Mouse (Mus musculus) liver, adult 2 months (tissue): ENCODE results near the gene Spata45.

Experiments
- CTCF ChIP-seq: fragments of 200-500 bp; IDR thresholded peaks from 2 replicates; pipeline ENCODE4 v1.5.1; 2011; ENCODE audit warnings: low read depth, low read length, control low read depth
- POLR2A ChIP-seq: fragments of 200-500 bp; IDR thresholded peaks from 2 replicates; pipeline ENCODE4 v1.6.1; 2011; ENCODE audit warnings: low read length, control low read depth; ENCODE audit not compliant: insufficient read depth; ENCODE audit errors: extremely low read depth

DNA sequence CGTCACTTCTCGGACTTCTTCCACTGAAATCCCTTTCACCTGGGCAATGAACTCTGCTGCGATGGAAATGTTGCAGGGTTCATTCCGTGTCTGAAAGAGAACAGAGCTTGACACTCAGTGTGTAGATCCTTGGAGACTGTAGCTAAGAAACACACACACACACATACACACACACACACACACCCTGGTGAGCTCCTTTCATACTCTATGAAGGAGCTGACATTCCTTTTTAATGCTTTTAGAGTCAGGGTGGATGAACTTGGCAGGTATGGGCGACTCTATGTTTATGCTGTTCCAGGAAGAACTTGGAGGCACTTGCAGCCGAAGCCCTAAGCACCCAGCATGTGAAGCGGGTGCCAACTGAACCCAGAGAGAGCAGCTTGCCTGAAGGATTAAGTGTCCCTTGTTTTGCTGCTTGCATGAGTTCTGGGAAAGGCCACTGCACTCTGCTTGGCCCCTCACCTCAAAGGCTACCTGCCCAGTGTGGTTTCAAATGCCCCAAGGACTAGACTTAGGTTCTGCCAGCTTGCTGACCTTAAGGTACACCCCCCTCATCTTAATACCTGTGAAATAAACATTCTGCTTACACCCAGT lies 9.9 kb downstream of the Spata45 start:
- TF ChIP-seq POLR2A (no peak), CTCF (no peak)
